Mouse (Mus musculus): ENCODE measurements at regions not wholly inside any gene's neighbourhood (a gene's known extent, or its start where the extent isn't known, plus 50 kb on each side); places are given as distances from the start of the nearest gene placed in this dataset.
A peak's percentile ranks its signal among the peaks of the same experiment; 100 is the strongest.

GRCm38 (mm10) chr15:7574811-7575210 is 176.6 kb upstream of the Egflam start:
- DNase-seq, result no peak

DNA sequence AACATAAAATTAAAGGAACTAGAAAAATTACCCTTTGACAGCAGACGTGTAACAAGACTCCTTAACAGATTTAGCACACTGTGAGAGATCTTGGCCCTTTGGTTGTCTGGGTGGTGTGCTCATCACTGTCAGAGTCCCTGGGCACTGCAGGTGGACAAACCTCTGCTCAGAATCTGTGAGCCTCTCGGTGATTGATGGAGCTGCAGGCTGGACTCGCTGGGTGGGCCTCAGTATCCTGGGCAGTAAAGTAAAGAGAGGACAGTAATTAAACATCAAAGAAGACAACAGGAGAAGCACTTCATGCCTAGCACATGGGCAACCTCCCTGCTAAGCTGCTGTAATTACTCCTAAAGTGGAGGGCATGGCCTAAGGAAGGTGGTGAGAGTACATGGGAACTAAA is 180.2 kb upstream of the Egflam start:
- no peak for DNase-seq

DNA sequence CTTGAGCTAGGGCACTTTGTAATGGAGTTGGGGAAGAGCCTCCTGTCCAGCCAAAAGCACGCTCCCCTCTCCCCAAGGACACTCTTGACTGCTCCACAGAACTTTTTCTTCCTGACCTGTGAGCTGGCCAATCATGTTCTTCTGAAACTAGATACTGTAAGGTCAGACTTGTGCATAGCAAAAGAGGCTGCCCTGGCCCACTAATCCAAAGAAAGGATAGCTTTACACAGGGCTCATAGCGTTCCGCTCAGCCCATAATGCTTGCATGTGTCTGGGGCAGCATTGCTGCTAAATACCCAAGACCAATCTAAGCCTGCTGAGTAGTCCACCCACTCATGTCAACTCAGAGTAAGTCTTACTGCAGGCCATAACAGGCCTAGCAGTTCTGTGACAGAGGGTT is 189.0 kb upstream of the Egflam start:
- DNase-seq, result no peak

GRCm38 (mm10) chr15:7591486-7591885 is 193.3 kb upstream of the Egflam start:
- DNase-seq, result no peak

DNA sequence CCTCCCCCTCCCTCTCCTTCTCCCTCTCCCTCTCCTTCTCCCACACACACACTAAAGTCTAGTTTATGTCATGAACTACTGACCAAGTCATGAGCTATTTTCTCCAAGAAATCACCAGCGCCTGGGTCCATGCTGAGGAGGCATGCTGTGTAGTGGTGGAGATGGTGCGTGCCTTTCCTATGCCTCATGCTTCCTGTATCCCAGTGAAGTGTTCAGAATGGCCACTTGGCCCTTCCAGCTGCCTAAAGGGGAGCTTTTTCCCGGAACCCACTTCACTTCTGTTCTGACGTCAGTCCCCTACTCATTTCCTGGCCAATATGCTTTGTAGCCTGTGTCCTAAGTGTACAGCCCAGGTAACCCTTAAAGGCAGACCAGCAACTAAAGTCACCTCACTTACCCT is 199.1 kb upstream of the Egflam start:
- no peak for DNase-seq

DNA sequence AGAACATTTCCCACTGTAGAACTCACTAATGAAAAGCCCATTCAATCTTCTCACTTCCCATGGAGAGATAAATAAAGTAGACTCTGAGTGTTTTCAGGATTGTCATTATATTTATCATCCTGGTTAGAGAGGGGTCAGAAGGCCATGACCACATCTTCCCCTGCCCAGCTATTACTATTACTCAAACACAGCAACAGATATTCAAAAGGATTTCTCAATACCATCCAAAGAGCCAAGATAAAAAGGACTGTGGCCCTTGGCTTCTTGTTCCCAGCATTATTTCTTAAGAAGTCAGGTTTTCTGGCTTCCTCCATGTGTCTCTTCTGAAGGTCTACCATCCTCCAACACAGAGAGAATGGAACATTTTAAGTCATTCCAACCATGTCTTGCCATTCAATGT is 199.6 kb upstream of the Egflam start:
- no peak for DNase-seq

- no peak for DNase-seq
Observed at GRCm38 (mm10) chr15:7601540-7601939, 203.3 kb upstream of the Egflam start.

- DNase-seq, result no peak
Observed at GRCm38 (mm10) chr15:7604847-7605246, 205.8 kb upstream of the Gdnf start.

DNA sequence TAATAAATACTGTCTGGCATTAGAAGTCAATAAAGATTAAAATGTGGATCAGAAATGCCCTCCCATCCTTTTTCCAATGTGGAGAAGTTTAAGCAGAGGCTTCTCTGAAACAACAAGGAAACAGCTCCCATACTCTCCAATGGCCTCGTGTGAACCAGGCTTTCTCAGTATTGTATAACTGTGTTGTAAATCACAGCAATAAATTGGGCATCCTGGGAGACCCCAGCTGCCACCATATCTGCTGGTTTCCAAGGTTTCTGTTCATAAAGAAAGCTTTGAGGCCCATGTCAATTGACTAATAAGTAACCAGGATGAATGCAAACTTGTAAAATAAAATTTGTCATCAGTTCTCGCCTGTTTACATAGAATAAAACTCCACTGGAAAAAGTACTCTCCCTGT is 192.7 kb upstream of the Gdnf start:
- no peak for DNase-seq

DNA sequence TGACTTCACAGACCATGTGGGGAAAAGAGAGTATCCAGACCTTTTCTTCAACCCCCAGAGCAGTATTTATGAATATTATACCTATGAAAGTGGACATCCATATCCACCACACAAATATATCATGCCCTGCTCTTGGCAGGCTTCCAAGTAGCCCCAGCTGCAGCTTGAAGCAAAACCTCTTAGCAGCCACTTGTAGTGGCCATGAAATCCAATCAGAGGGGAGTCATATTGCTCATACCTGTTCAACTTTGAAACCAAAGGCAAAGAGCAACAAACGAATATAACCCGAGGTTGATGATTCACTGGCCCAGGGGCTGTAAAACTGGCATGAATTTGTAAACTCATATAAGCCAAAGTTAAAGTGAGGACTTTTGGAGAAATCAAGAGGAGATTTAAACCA is 187.6 kb upstream of the Gdnf start:
- DNase-seq, result peak in 1 of 2 experiments; percentile 9

DNA sequence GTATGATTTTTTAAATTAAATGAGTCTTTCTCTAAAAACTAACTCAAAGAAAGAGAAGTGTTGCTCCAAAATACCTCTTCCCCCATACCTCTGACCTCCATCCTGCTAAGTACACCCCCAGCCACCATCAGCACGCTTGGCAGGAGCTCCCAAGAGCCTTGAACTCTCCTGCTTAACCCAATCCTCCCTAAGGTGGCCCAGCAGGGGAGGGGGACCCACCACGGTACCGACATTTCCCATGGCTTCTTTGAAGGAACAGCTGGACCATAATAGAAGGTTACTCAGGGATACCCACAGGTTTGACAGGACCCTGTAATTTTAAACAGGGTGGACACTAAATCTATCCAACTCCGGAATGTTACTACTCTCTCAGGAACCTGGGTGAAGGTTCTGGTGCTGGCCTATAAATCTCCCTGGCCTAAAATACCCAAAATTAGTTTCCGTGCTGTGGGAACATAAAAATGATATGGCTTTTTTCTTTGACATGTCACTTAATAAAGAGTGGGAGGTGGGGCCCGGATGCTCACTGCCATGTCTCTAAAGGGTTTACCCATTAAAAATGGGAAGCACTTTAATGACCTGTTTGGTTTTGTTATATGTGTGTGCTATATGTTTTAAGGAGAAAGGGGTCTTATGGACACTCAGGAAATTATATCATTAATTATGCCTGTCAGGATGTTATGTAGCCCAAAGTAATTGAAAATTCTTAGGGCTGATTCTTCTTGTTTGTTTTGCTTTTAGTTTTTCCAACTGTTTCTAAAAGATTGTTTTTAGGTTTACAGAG is 185.8 kb upstream of the Gdnf start:
- no peak for DNase-seq

DNA sequence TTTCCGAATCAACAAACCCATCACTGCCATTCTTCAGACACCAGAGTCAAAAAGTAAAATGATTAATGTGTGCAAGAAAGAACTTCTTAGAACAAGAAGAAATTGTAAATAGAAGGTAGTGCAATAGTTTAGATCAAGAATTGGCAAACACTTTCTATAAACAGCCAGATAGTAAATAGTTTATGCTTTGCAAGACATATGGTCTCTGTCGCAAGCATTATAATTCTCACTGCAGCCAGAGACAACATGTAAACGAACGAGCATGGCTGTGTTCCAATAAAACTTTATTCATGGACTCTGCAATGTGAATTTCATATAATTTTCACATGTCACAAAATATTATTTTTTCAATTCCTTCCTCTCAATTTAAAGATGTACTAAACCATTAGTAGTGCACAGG is 180.8 kb upstream of the Gdnf start:
- DNase-seq, result no peak

GRCm38 (mm10) chr15:7635234-7635633 is 175.4 kb upstream of the Gdnf start:
- DNase-seq, result no peak

- no peak for DNase-seq
Observed at GRCm38 (mm10) chr15:7639444-7639843, 171.2 kb upstream of the Gdnf start.

DNA sequence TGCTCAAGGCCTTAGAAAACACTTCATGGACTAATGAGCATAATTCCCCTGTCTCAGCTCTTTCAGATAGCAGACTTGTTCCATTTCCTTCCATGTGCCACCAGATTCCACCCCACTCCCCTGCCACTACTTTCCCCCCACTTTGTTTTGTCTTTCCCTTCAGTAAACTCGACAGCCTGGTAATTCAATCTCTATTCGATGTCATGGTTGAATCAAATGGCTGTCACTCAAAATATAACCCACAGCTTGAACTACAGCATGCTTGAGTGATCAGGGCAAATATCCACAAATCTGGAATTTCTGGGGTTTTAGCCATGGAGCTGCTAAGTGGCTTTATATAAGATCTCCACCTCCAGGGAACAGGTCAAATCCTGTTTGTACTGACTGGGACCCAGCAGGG is 168.6 kb upstream of the Gdnf start:
- DNase-seq, result no peak

DNA sequence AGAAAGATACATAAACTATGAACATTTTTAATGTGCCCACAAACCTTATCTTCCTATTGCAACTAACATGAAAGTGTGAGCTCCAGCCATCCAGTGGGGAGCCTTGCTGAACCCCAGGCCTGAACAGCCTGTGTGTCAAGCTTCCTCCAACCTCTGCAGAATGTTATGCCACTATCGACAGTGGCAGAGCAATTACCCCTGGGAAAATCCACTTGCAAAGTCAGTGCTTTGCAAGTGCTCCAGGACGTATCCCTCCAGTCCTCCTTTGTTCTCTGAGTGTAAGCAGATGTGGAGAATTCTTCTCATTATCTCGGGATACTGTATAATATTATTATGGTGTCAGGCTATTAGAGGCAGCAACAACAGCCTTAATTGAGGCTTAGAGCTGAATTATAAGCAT is 159.9 kb upstream of the Gdnf start:
- DNase-seq, result no peak

- DNase-seq, result no peak
Observed at GRCm38 (mm10) chr15:7663888-7664287, 146.8 kb upstream of the Gdnf start.

DNA sequence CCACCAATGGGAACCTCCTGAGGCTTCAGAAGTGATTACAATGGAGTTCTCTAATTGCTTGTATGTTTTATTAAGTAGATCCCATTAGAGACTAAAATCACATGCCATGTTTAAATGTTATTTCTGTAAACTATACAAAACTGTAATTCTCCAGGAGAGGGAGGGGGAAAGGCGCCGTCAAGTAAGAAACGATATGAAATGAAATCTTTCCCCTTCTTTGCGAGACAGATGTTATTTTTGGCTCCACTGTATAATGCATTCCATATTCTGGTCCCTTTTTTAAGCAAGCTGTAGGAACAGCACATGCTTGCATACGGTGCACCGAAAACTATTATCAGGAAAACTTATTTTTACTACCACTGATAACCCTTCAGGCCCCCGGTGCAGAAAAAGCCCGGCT is 141.0 kb upstream of the Gdnf start:
- DNase-seq, result no peak

- DNase-seq, result no peak
Observed at GRCm38 (mm10) chr15:7676970-7677369, 133.7 kb upstream of the Gdnf start.

- no peak for DNase-seq
Observed at GRCm38 (mm10) chr15:7678711-7679110, 131.9 kb upstream of the Gdnf start.

- no peak for DNase-seq
Observed at GRCm38 (mm10) chr15:7681011-7681410, 129.6 kb upstream of the Gdnf start.

- no peak for DNase-seq
Observed at GRCm38 (mm10) chr15:7683235-7683974, 127.2 kb upstream of the Gdnf start.

DNA sequence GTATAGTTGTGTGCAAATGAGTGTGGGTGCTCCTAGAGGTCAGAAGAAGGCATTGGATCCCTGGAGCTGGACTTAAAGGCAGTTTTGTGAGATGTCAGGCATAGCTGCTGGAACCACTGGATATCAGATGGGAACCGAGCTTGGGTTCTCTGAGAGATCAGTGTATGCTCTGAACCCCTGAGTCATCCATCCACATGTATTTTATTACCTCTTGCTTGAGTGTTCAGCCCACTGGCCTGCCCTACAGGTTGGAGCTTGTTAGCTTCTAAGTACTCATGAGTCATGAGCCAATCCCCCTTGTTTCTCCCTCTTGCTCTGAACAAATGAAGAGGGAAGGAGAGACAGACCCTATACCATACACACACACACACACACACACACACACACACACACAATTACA is 119.4 kb upstream of the Gdnf start:
- DNase-seq, result no peak

DNA sequence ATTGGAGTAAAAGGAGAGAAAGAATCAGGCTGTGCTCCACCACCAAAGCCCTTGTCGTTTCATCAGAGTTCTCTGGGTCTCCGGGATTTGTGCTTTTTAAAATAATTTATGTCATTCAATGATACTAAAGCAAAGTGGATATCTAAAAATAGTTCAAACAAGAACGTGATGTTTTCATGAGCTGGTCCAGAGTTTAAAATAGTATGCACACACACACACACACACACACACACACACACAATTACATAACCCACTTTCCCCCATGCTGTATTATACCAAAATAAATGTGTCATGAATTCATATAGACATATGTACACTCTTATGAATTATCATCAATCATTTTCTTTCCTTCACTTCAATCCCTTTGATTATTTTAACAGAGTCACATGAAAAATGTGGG is 118.5 kb upstream of the Gdnf start:
- DNase-seq, result no peak

DNA sequence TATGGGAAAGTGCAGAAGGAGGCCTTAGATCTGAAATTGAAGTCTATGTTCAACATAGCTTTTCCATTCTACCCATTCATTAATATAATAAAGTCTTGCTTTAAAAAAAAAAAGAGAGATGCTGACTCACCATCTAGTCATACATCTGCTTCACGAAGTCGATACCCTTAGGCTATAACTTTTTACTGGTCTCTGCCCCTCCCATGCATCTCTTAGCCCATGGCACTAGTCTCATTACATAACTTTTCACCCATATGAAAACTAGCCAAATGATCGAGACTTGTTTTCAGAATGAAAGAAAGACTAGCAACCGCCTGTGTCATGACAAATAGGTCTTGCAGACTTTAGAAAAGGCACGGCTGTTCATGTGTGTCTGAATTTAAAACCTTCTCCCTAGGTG is 116.6 kb upstream of the Gdnf start:
- DNase-seq, result no peak

Data from kidney, adult 8-10 months (tissue).